Mouse (Mus musculus): ENCODE data around the gene Rspo3.
A peak's percentile ranks its signal among the peaks of the same experiment; 100 is the strongest.

Rspo3 gene

DNA sequence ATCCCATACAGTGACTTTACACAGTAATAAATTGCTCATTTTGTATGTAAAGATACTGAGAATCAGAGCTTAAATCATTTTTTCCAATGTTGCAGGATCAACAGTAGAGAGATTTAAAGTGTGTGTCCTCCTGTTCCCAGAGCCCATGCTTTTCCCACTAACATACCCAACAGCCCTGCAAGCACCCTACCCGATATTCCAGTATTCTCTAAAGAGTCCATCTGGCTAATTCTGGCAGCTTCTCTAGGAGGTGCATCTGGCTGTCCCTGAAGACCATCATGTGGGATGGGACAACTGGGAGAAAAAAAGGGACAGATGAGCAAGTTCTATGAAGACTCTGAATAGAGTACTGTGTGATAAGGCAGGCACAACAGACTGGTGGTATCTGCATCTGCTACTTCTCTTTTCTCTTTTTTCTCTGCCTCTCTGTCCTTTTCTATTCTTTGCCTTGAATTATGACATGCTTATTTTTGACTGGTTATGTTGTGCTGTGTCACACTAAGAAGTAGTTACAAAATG, 102.7 kb downstream of the Rspo3 start:
- DNase-seq = no peak

DNA sequence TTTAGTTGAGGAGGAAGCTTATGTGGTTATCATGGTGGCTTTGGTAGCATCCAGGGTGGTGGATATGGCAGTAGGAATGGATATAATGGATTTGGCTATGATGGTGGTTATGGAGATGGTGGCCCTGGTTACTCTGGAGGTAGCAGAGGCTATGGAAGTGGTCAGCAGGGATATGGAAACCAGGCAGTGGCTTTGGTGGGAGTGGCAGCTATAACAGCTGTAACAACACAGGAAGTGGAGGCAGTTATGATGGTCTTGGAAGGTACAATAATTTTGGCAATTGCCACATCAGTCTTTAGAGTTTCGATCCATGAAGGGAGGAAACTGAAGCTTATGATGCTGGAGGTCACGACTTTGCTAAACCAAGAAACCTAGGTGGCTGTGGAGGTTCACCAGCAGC, 109.0 kb downstream of the Rspo3 start:
- DNase-seq = no peak

DNA sequence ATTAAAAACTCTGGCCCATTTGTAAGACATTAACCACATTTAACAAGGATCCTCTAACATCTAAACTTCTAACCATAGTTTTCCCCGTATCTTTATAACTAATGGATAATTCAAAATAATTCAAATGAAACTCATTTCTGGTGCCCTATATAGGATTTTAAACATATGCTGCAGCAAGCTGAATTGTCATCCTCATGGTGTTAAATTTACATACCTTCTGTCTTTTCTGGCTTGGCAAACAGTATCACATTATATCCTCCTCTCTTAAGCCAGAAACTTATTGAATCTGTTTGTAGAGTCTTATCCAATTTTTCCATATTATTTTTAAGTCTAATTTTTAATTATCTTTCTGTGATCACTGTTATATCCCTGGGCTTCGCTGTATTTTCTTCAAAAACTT, 111.1 kb downstream of the Rspo3 start:
- no peak for DNase-seq

DNA sequence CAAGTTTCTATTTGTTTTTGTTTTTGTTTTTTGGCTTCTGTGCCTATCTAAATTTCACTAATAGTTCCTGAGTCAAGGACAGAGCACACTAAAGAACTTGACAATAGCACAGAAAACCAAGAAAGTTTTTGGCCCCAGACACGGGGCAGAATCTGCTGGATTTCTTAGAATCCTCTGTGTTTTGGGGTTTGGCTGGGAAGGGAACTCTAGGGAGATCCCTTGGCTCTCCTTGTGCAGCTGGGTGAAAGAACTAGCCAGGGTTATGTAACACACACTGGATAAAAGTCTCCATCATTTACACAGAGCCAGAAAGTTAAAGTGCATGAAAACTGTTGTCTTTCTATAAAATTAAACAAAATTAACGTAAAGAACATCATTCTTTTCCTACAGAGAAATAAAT, 121.3 kb downstream of the Rspo3 start:
- no peak for DNase-seq

DNA sequence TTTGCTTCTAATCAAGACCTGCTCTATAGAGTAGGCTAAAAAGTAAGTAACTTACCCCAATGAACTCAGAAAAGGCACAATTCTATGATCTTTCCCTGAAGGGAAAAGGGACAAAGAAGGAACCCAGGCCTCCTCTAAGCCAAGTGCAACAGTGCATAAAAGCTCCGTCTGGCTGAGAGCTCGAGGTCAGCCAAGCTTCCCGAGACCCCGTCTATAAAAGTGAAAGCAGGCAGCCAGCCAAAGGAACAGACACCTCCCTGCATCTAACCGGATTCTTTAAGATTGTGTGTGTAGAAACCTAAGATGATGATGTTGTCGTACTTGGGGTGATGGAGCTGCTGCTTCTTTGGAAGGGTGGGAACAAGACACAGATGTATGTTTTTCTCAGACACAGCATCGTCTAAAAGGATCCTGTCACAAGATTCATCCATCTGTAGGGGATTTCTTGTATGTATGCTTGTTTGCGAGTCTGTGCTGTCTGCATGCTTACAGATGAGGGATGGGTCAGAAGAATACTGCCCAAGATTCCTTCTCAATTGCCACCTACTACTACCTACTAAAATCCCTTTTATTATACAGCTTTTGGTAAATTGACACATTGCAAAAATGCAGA, 132.9 kb downstream of the Rspo3 start:
- DNase-seq = peak; percentile 95 to 96

Data from cerebellum, postnatal 10 days (tissue).